Mouse (Mus musculus) urinary bladder, adult 18-20 months (tissue): ENCODE data around the gene Rps29.

Source experiments
- DNase-seq, 2 experiments: peaks; one replicate each; pipeline ENCODE4 v3.0.0; 2022; ENCODE audit warnings: low spot score in 2 of 2, mixed read lengths in 2 of 2

Rps29 gene

GRCm38 (mm10) chr12:69158765-69159577, at the start of gene Rps29:
TSS of gene Rps29 (minus strand) at chr12:69159186.
- peak; percentile 89 to 96 for DNase-seq

DNA sequence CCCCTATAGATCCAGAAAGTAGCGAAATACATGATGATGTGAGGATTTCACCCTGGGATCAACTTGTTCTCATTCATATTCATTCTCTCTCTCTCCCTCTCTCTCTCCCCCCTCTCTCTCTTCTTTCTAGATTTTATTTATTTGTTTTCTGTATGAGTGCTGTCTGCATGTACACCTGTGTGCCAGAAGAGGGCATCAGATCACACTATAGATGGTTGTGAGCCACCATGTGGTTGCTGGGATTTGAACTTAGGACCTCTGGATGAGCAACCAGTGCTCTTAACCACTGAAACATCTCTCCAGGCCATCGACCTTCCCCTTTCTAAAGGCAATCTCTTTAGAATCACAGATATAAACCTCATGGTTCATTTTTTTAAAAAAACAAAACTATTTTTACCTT, 49.5 kb upstream of the Rps29 start:
- DNase-seq = no peak

GRCm38 (mm10) chr12:69207926-69208325, 48.9 kb upstream of the Rps29 start:
- no peak for DNase-seq

DNA sequence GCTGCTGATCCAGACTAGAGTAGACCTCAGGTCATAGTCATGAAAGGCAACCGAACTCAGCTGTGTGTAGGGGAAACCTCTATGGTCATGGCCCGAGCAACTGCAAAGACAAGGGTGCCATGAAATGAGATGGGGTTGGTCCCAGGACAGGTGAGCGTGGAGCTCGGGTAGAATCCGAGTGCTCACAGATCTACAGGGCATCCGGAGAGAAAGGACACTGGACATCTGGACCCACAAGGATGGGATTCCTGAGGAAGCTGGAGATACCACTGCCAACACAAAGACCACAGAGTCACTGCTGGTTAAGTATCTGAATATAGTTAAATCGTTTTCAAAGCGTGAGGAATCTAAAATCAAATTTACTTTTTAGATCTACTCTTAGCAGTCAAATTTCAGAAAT, 48.4 kb upstream of the Rps29 start:
- DNase-seq = no peak

DNA sequence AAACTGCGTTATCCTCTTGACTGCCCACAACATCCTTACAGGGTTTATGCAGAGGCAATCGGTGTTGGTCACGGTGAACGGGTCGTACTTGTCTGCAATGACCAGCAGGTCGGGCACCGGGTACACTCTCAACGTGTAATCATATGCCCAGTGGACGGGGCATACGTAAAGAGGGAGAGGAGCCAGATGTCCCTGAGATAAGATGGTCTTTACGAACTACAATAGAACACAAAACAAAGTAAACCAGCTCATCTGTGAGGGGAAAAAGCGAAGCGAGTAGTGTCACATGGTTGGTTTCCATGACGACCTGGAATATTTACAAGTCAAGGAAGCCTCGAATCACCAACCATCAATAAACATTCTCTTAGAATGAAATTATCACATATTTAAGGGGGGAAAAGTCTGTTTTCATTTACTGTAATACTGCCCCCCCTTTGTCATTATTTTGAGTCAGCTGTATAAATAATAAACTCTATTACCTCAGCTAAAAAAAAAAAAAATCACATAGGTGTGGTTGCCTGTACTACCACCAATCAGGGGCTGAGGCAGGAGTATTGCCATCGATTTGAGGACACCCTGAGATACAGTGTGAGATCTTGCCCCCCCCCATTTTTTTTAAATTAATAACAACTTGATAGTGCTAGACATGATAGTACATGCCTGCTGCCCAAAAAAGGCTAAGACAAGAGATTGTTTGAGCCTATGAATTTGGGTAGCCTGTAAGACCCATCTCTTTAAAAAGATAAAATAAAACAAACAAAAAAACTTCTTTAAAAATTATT, 45.3 kb upstream of the Rps29 start, which contains the start of gene Gm49384:
Gene Gm49384, minus strand, starts transcription at position 216 of the 782 bp plus-strand sequence.
- DNase-seq = no peak

GRCm38 (mm10) chr12:69198985-69199384, 40.0 kb upstream of the Rps29 start:
- DNase-seq = no peak

- DNase-seq = peak; percentile 39 to 61
Observed at GRCm38 (mm10) chr12:69198164-69198535, 39.2 kb upstream of the Rps29 start, which contains the start of gene Dnaaf2. TSS of gene Dnaaf2 (minus strand) at chr12:69198429.

DNA sequence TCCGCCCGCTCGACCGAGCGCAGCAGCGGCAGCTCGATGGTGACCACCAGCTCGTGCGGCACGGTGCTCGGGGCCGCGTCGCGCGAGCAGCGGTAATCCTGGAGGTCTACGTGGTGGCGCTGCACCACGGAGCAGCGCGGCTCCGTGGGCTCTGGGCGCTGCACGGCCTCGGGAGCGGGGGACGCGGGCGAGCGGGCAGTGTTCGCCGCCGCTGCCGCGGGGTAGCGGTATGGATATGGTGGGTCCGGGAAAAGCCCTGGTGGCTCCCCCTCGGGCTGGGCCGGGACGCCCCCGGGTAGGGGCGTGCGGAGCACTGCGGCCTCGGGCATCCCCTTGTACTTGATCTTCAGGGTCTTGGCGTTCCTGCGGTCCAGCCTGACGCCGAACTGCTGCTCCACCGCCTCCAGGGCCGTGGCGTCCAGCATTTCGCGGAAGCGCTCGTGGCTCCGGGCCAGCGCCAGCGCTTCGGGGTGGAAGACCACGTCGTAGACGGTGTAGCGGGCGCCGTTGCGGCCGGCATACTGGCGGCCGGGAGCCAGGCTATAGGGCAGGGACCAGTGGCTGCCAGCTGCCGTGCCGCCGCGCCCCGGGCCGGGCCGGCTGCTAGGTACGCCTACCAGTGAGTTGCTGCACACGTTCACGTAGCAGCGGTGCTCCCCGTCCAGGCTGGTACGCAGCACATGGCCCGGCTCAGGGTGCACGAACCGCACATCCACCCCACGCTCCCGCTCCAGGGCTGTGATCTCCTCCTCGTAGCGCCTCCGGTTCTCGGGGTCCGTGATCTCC, 38.6 kb upstream of the Rps29 start:
- peak; percentile 22 to 59 for DNase-seq

- DNase-seq = peak; percentile 29 to 65
Observed at GRCm38 (mm10) chr12:69196444-69197377, 37.7 kb upstream of the Rps29 start, which contains the start of gene Gm49383. TSS of gene Gm49383 (minus strand) at chr12:69197104.

DNA sequence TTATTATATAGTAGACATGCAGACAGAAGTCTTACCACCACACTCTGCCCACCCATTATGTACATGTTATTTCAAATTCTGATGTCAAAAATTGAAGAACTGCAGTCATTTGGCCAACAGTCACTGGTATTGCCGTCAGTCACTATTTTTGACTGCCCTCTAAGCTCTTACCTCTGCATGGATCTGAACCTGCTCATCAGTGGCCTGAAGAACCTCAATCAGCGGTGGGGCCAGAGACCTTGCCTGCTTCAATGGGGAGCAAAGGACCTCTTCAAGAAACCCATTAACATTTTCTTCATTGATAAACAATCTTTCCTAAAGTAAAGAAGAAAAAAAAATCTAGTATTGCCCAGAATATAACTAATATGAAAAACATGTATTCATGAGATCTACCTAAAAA, 33.7 kb upstream of the Rps29 start:
- no peak for DNase-seq

GRCm38 (mm10) chr12:69191396-69191795, 32.4 kb upstream of the Rps29 start:
- DNase-seq = no peak

- no peak for DNase-seq
Observed at GRCm38 (mm10) chr12:69190522-69190921, 31.5 kb upstream of the Rps29 start.

- DNase-seq = no peak
Observed at GRCm38 (mm10) chr12:69190074-69190473, 31.1 kb upstream of the Rps29 start.

DNA sequence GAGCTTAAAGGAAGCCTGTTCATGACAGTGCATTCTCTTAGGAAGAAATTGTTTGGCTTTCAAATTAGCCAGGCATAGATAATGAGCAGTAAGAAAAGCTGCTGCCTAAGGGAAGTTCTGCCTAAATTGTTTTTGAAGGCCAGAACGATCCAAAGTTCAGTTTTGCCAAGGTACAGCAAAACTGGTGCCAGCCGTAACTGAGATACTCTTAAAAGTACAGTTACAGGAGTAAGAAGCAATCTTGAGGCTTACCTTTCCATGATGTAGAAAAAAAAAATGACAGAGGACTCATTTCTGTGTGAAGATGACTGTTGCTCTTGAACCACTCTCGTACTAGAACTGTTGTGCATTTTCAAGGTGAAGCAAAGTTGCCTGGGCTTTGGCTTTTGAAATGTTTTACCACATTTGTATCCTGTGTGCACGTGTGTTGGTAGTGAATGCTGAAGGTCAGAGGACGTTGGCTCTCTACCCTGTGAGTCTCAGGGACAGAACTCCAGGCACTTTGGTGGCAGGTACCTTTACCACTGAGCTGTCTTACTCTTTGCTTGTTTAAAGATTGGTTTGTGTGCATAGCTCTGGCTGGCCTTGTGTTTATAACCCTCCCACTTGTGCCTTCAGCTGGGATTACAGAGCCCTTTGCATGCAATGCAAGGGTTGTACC, 28.0 kb upstream of the Rps29 start:
- no peak for DNase-seq

DNA sequence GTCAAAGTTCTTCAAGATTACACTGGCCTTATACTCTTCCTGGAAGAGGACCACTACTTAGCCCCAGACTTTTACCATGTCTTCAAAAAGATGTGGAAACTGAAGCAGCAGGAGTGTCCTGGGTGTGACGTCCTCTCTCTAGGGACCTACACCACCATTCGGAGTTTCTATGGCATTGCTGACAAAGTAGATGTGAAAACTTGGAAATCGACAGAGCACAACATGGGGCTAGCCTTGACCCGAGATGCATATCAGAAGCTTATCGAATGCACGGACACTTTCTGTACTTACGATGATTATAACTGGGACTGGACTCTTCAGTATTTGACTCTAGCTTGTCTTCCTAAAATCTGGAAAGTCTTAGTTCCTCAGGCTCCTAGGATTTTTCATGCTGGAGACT, 26.4 kb upstream of the Rps29 start:
- DNase-seq = no peak

DNA sequence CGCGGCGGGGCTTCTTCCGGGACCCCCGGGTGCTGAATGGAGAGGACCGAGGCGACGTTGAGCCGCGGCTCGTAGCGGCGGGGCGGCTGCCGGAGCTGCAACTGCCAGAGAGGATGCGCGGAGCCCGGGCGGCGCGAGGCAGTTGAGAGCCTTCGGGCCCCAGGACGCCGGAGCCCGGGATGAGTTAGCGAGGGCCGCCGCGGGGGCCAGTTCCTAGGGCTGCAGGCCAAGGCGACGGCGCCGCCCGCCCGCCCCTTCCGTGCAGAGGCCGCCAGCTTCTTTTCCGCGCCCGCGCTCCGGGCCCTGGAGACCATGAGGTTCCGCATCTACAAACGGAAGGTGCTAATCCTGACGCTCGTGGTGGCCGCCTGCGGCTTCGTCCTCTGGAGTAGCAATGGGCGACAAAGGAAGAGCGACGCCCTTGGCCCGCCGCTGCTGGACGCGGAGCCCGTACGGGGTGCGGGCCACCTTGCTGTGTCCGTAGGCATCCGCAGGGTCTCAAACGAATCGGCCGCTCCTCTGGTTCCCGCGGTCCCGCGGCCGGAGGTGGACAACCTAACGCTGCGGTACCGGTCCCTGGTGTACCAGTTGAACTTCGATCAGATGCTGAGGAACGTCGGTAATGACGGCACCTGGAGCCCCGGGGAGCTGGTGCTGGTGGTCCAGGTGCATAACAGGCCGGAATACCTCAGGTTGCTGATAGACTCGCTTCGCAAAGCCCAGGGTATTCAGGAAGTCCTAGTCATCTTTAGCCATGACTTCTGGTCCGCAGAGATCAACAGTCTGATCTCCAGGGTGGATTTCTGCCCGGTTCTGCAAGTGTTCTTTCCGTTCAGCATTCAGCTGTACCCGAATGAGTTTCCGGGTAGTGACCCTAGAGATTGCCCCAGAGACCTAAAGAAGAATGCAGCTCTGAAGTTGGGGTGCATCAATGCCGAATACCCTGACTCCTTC, 25.6 kb upstream of the Rps29 start:
- peak in 1 of 2 experiments; percentile 44 for DNase-seq

DNA sequence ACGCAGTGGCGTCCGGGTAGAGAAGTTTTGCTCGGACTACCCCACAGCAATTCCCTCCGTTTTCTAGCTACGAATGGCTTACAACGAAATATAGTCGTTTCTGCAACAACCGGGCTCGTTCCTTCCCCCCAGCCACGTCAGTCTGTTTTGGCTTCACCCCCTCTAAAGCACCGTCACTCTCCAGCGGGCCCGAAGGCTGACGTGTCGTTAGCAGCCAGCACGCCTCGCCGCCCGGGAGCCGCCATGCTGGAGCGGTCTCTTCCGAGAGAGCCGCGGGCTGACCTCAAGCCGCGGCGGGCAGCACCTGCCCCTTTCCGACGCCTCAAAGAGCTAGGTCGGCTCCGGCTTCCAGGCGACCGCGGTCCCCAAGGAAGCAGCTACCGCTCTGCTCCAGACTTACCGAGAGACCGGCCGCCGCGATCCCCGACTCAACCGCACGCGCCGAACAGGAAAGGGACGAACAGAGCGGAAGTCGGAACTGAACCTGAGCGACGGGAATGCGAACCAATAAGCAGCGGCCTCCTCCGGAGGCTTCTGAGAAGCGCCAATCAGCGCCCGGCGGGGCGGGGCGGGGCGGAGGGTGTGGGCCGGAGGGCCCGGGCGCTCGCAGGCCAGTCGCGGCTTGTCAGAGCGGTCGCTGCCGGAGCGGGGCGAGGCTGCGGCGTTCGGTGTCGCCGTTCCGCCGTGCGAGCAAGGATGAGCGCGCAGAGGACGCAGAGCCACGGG, 24.8 kb upstream of the Rps29 start, which contains the start of the genes Rpl36al and Mgat2:
Gene Rpl36al, minus strand, starts transcription at position 501 of the 726 bp plus-strand sequence.
Gene Mgat2, plus strand, starts transcription at position 575 of the 726 bp plus-strand sequence.
- DNase-seq = peak; percentile 98

GRCm38 (mm10) chr12:69181800-69182199, 22.8 kb upstream of the Rps29 start:
- DNase-seq = no peak
